Mouse (Mus musculus): ENCODE data around the gene Gm48551. TPM values are rescaled to one million over a fixed set of nuclear protein-coding genes. Genes with fewer than 3 reads are reported as not detected.

The Gm48551 gene
- polyA plus RNA-seq, 1 experiment from 2014 or later: 4.0 TPM

GRCm38 (mm10) chr10:81413310-81414261, 29.3 kb downstream of the Gm48551 start:
- H3K36me3 ChIP-seq: no peaks in the 10 kb centered on the region; the same call in 1 of the 2 replicates
- H3K27ac ChIP-seq: peak overlapping the region; percentile 88
- 28% methylated on average over 26 of the region's 26 CpGs for WGBS
- H3K27me3 ChIP-seq (ENCODE audit: insufficient read depth, poor library complexity, severe bottlenecking): peaks cover 43% of the 10 kb centered on the region
- peaks cover 100% of the 10 kb centered on the region for H3K4me1 ChIP-seq (replicated peaks)
- peak overlapping the region; percentile 30 for H3K4me3 ChIP-seq
- no peaks in the 10 kb centered on the region for H3K9me3 ChIP-seq
- DNase-seq (ENCODE audit: low spot score): peak; percentile 63

GRCm38 (mm10) chr10:81414682-81415081, 30.4 kb downstream of the Gm48551 start:
- H3K27me3 ChIP-seq (ENCODE audit: insufficient read depth, poor library complexity, severe bottlenecking): peaks cover 43% of the 10 kb centered on the region
- no peaks in the 10 kb centered on the region; the same call in 1 of the 2 replicates for H3K36me3 ChIP-seq
- no peak for DNase-seq (ENCODE audit: low spot score)
- H3K27ac ChIP-seq: peak overlapping the region; percentile 88
- H3K4me3 ChIP-seq: peak overlapping the region; percentile 30; the same call in 1 of the 2 replicates
- H3K9me3 ChIP-seq: no peaks in the 10 kb centered on the region
- H3K4me1 ChIP-seq (replicated peaks): peaks cover 100% of the 10 kb centered on the region

DNA sequence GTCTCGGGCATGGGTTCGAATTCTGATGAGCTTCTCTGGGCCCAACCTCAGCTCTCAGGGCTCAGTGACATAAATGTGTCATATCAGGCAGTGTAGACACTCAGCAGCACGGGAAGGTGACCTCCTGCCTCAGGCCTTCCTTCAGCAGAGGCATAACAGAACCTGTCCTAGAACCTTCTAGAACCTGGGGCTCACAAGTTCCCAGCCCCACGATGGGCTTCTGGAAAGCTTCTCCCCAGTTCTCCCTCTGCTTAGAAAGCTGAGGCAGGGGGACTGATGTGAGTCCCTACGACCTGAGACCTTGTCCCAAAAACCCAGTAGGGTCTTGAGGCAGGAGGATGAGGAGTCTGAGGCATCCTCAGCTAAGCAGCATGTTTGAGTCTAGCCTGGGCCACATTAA, 30.9 kb downstream of the Gm48551 start:
- H3K4me3 ChIP-seq: peak overlapping the region; percentile 6; the same call in 1 of the 2 replicates
- no peaks in the 10 kb centered on the region for H3K9me3 ChIP-seq
- H3K27me3 ChIP-seq (ENCODE audit: insufficient read depth, poor library complexity, severe bottlenecking): peaks cover 44% of the 10 kb centered on the region
- H3K4me1 ChIP-seq (replicated peaks): peaks cover 99% of the 10 kb centered on the region
- no peak for DNase-seq (ENCODE audit: low spot score)
- 75% methylated on average over 5 of the region's 5 CpGs for WGBS
- peak overlapping the region; percentile 88 for H3K27ac ChIP-seq
- H3K36me3 ChIP-seq: peaks cover 2% of the 10 kb centered on the region; the same call in 1 of the 2 replicates

GRCm38 (mm10) chr10:81415549-81416310, 31.5 kb downstream of the Gm48551 start:
- peak overlapping the region; percentile 88 for H3K27ac ChIP-seq
- peaks cover 6% of the 10 kb centered on the region; the same call in 1 of the 2 replicates for H3K36me3 ChIP-seq
- no peaks in the 10 kb centered on the region for H3K9me3 ChIP-seq
- WGBS: 64% methylated on average over 17 of the region's 17 CpGs
- H3K27me3 ChIP-seq (ENCODE audit: insufficient read depth, poor library complexity, severe bottlenecking): peaks cover 47% of the 10 kb centered on the region
- H3K4me1 ChIP-seq (replicated peaks): peaks cover 98% of the 10 kb centered on the region
- no peak for DNase-seq (ENCODE audit: low spot score)
- H3K4me3 ChIP-seq: peak overlapping the region; percentile 0; the same call in 1 of the 2 replicates

- Histone ChIP-seq H3K4me1 (replicated peaks) (peaks cover 89% of the 10 kb centered on the region), H3K9me3 (no peaks in the 10 kb centered on the region), H3K4me3 (peak overlapping the region; percentile 50), H3K27me3 (ENCODE audit: insufficient read depth, poor library complexity, severe bottlenecking) (peaks cover 53% of the 10 kb centered on the region), H3K36me3 (peaks cover 6% of the 10 kb centered on the region; the same call in 1 of the 2 replicates), H3K27ac (peak overlapping the region; percentile 88)
- WGBS: under 1% methylated on average over 26 of the region's 26 CpGs
- peak; percentile 75 for DNase-seq (ENCODE audit: low spot score)
Measured at GRCm38 (mm10) chr10:81416581-81417226, 32.4 kb downstream of the Gm48551 start.

DNA sequence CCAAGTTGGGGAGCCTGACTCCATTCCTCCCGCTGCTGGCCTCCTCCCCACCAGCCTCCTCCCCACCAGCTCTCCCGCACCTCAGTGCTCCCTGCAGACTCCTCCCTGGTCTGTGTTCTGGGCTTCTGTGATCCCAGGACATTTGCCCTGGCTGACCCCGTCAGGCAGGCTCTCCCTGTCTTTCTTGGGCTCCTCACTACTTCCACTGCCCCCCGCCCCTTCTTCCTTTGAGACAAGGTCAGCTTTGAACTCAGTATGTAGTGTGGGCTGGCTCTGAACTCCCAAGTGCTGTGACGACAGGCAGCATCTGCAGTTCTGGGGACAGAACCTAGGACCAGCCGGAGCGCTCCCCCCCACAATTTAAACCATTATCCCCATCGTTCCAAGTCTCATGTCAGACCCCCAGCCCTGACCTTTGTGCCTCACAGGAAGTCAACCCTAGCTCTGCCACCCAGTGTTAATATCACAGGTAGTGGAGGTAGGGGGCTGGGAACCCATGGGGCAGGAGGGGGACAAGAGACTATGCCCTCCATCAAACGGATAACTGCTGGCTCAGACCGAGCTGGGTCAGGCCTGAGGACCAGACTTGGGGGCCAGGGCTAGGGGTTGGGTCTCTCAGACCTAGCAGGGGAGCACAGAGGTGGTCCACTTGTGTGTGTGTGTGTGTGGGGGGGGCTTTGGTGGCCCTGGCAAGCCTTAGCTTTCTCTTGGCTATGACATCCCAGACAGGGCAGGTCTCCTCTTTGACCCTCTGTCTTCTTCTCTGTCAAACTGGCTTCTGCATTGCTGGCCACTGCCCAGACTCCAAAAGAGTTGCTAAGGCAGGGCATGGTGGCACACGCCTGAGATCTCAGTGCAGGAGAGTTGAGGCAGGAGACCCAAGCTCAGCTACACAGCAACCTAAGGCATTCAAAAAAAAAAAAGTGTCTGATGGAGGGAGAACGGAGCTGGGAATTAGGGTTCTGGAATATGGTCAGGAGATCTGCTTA, 33.3 kb downstream of the Gm48551 start:
- no peak for DNase-seq (ENCODE audit: low spot score)
- peak overlapping the region; percentile 88 for H3K27ac ChIP-seq
- WGBS: 37% methylated on average over 12 of the region's 12 CpGs
- H3K4me3 ChIP-seq: peak overlapping the region; percentile 50
- peaks cover 80% of the 10 kb centered on the region for H3K4me1 ChIP-seq (replicated peaks)
- H3K9me3 ChIP-seq: no peaks in the 10 kb centered on the region
- H3K27me3 ChIP-seq (ENCODE audit: insufficient read depth, poor library complexity, severe bottlenecking): peaks cover 61% of the 10 kb centered on the region
- peaks cover 6% of the 10 kb centered on the region; the same call in 1 of the 2 replicates for H3K36me3 ChIP-seq

DNA sequence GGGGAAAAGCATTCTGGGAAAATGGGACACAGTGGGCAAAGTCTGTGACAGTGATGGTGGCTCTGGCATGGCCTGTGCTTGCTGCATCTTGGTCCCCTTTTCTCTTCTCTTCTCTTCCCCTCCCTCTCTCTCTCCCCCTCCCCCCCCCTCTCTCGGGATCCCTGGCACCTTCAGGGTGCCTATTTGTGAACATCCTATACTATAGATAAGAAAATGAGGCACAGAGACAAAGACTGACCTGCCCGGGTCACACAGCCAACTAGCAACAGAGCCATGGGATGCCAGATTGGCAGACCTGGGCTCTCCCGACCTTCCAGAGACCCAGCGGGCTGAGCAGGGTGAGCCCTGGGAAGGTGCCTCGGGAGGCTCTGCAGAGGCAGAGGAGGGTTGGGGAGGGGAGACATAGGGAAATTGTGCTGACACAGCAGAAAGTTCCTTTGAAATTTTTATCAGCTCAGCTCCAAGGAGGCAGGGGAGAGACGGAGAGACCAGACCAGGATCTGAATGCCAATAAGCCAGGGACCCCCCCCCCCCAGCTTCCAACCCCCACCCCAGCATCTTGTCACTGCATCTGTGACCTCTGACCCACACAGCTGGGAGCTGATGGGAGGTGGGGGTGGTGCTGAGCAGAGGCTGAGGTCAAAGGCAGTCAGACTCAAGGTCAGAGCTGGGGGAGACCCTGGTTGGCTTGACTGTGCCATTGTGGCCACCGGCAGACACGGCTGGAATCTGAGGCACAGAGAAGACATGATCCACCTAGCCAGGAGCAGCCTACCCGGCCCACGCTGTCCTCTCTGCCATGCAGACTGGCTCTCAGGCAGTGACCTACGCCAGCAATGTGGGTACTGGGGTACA, 34.2 kb downstream of the Gm48551 start:
- Histone ChIP-seq H3K27me3 (ENCODE audit: insufficient read depth, poor library complexity, severe bottlenecking) (peaks cover 70% of the 10 kb centered on the region), H3K36me3 (peaks cover 6% of the 10 kb centered on the region; the same call in 1 of the 2 replicates), H3K4me1 (replicated peaks) (peaks cover 71% of the 10 kb centered on the region), H3K27ac (peak overlapping the region; percentile 88), H3K9me3 (no peaks in the 10 kb centered on the region), H3K4me3 (0 out of 2 replicates have a peak overlapping the region, but pooled peaks have one; percentile 14)
- peak; percentile 8 for DNase-seq (ENCODE audit: low spot score)
- WGBS: 36% methylated on average over 11 of the region's 11 CpGs

DNA sequence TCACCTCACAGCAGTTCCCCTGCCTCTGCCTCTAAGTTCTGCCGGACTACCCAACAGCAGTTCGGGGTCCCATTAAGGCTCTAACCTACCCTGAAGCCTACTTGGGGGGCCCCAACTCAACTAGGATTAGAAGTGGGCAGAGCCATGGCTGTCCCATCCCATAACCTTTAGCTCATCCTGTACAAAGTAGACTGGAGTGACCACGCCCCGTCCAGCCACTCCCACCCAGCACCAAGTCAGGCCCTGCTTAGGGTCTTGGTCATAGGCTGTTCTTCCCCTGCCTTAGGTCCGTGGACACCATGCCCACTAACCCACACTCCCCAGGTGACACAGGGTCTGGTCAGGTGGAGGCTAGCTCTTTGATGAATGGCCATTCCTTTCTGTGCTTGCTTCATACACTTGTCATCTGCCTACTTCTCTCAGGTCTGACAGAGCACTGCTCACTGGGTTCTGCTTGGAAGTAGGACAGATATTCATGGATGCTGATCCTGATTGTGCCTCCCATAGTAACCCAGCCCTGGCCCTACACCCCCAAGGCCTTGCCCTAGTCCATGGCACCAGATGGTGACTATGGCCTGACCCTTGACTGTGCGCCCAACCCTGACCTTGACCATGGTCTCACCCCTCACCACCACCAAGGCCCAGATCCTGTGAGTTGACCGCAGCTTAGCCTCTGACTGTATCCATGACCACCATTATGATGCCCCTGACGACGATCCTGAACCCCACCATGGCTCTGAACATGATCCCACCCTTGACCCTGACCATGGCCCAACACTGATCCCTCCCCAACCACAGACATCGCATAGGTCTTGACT, 35.1 kb downstream of the Gm48551 start:
- no peaks in the 10 kb centered on the region for H3K9me3 ChIP-seq
- H3K36me3 ChIP-seq: peaks cover 6% of the 10 kb centered on the region; the same call in 1 of the 2 replicates
- H3K27me3 ChIP-seq (ENCODE audit: insufficient read depth, poor library complexity, severe bottlenecking): peaks cover 78% of the 10 kb centered on the region
- 0 out of 2 replicates have a peak overlapping the region, but pooled peaks have one; percentile 11 for H3K4me3 ChIP-seq
- H3K27ac ChIP-seq: peak overlapping the region; percentile 88
- 88% methylated on average over 10 of the region's 10 CpGs for WGBS
- H3K4me1 ChIP-seq (replicated peaks): peaks cover 66% of the 10 kb centered on the region
- no peak for DNase-seq (ENCODE audit: low spot score)

GRCm38 (mm10) chr10:81420191-81420767, 36.0 kb downstream of the Gm48551 start:
- Histone ChIP-seq H3K4me1 (replicated peaks) (peaks cover 66% of the 10 kb centered on the region), H3K27me3 (ENCODE audit: insufficient read depth, poor library complexity, severe bottlenecking) (peaks cover 88% of the 10 kb centered on the region), H3K9me3 (no peaks in the 10 kb centered on the region), H3K36me3 (peaks cover 6% of the 10 kb centered on the region; the same call in 1 of the 2 replicates), H3K27ac (no peak overlapping the region), H3K4me3 (no peak overlapping the region)
- 84% methylated on average over 40 of the region's 40 CpGs for WGBS
- peak; percentile 2 for DNase-seq (ENCODE audit: low spot score)
